Mouse (Mus musculus) Patski (cell line): ENCODE data around the gene Hoxb8. TPM values are rescaled to one million over a fixed set of nuclear protein-coding genes. Genes with fewer than 3 reads are reported as not detected.

Source experiments
- ATAC-seq: fragments of 100-300 bp; one replicate; pipeline ENCODE4 v1.8.0; 2021
- CTCF ChIA-PET: fragments of 350-600 bp; sonication (Branson Sonifier 250); formaldehyde crosslinking; loops from one replicate; lab custom pipeline; 2022; ENCODE audit warnings: inconsistent platforms; lab: Charles Lee
- POLR2A ChIA-PET: fragments of 350-600 bp; sonication (Branson Sonifier 250); formaldehyde crosslinking; loops from one replicate; lab custom pipeline; 2022; ENCODE audit warnings: antibody characterized with exemption, inconsistent platforms; lab: Charles Lee
- DNase-seq: peaks from one replicate; pipeline ENCODE4 v3.0.0-alpha.2; 2011; ENCODE audit warnings: low read depth, low spot score
- H3K27me3 ChIP-seq: fragments of 371-371 bp; one replicate; pipeline ENCODE4 v1.5.1; 2021
- CTCF ChIP-seq: fragments of 100-300 bp; IDR thresholded peaks from one replicate; pipeline ENCODE4 v1.5.1; 2021
- in situ Hi-C: fragments of 300-500 bp; cut with MboI; formaldehyde crosslinking; loops from 3 replicates; pipeline ENCODE4 v1.11.1; 2018; ENCODE audit warnings: low pct_unique_long_range_greater_than_20kb, mixed read lengths
- polyA plus RNA-seq: library from polyadenylated mRNA; unstranded; gene quantifications from one replicate; pipeline ENCODE4 v1.2.3, GENCODE M21; 2021

Hoxb8 gene
- polyA plus RNA-seq, 1 experiment from 2014 or later, result 118 TPM

DNA sequence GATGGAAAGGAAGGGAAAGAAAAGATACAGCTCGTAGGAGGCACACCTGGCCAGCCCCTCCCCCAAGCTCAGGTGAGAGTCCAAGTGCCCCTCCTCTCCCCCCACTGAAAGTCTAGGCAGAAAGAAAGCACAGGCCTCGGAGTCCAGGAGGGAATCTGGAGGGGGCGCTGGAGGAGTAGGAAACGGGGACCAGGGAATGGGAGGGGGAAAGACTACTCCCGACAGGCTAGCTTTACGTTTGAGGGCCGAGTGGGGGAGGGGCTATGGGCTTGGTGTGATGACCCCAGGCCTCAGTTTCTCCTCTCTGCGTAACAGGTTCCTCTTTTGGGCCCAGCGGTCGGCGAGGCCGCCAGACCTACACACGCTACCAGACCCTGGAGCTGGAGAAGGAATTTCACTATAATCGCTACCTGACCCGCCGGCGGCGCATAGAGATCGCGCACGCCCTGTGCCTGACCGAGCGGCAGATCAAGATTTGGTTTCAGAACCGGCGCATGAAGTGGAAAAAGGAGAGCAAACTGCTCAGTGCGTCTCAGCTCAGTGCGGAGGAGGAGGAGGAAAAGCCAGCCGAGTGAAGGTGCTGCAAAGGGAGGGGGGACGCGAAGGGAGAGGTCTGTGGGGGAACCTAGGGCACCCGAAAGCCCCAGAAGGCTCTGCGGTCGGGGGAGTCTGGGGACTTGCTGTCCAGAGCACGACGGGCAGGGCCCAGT, 18.8 kb downstream of the Hoxb8 start:
- in situ Hi-C loops, result loop anchor here (5.0 to 10.0 kb wide), 5 partner anchors 114 to 562 kb away; no protein-coding TSS in a partner anchor
- DNase-seq (no peak), ATAC-seq (no peak)
- ChIA-PET POLR2A (interaction anchor here (0.9 to 42.9 kb wide), 10 partner anchors 2 to 439 kb away, joined by 3 to 1274 read pairs (median 4); partner anchors contain the start of genes Hoxb4, Hoxb5, Hoxb6 and Hoxb7), CTCF (interaction anchor here (2.3 to 21.6 kb wide), 2 partner anchors 15 to 22 kb away, joined by 6 to 215 read pairs; partner anchors contain the start of gene Hoxb8)
- no peak for TF ChIP-seq CTCF
- H3K27me3 ChIP-seq, result no peaks in the 10 kb centered on the region

DNA sequence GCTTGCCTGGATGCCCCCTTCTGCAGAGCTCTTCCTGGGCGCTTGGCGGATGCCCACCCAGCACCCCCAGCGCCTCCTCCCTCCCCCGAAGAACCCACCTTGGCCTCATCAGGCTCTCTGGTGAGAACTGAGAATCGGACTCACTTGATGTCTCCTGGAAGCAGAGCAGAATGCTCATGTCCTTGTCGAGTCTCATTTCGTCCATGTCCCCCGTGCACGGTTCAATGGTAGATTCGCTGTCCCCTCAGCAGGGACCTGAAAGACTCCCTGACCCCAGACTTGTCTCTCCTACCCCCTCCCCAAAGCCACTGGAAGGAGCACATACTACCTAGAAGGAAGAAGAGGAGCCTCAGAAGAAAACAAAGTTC, 19.3 kb downstream of the Hoxb8 start:
- in situ Hi-C loops, result loop anchor here (5.0 to 10.0 kb wide), 5 partner anchors 114 to 561 kb away; no protein-coding TSS in a partner anchor
- no peak for DNase-seq
- TF ChIP-seq CTCF, result no peak
- ChIA-PET CTCF (interaction anchor here (1.9 to 21.6 kb wide), 3 partner anchors 15 to 54 kb away, joined by 5 to 215 read pairs (median 6); partner anchors contain the start of gene Hoxb8), POLR2A (interaction anchor here (0.5 to 42.9 kb wide), 8 partner anchors 1 to 438 kb away, joined by 3 to 1274 read pairs (median 5); partner anchors contain the start of genes Hoxb4, Hoxb5, Hoxb6 and Hoxb7)
- H3K27me3 ChIP-seq, result no peaks in the 10 kb centered on the region
- ATAC-seq, result no peak

DNA sequence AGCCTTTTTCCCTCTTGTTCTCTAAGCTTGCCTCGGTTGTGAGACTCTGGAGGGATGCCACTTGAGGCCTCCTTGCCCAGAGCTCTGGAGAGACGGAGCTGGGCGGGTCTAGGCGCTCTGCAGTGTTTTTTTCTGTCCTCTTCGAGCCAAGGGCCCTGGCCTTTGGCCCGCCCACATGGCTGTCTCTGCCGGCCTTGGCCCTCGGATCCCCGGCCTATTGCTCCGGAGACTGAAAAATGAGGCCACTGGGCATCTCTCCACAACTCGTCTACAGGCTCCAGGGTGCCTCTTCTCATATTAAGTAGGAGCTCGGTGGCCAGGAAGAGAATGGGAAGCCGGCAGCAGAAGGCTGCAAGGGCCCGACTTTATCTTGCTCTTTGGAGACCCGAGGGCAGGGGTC, 20.1 kb downstream of the Hoxb8 start:
- ChIA-PET POLR2A (interaction anchor here (0.6 to 42.9 kb wide), 14 partner anchors 0 to 330 kb away, joined by 3 to 1274 read pairs (median 4); partner anchors contain the start of genes Hoxb4, Hoxb5, Hoxb6 and Hoxb7), CTCF (interaction anchor here (0.7 to 21.6 kb wide), 6 partner anchors 9 to 319 kb away, joined by 3 to 215 read pairs (median 6); partner anchors contain the start of gene Hoxb8)
- TF ChIP-seq CTCF, result no peak
- in situ Hi-C loops, result loop anchor here (5.0 to 10.0 kb wide), 5 partner anchors 113 to 560 kb away; no protein-coding TSS in a partner anchor
- no peak for ATAC-seq
- DNase-seq, result no peak
- H3K27me3 ChIP-seq, result no peaks in the 10 kb centered on the region

- in situ Hi-C loops, result loop anchor here (5.0 to 10.0 kb wide), 5 partner anchors 112 to 560 kb away; no protein-coding TSS in a partner anchor
- ChIA-PET POLR2A (interaction anchor here (0.6 to 42.9 kb wide), 15 partner anchors 0 to 437 kb away, joined by 3 to 1274 read pairs (median 4); partner anchors contain the start of genes Hoxb3, Hoxb4, Hoxb5 and Hoxb6), CTCF (interaction anchor here (0.7 to 21.6 kb wide), 11 partner anchors 9 to 318 kb away, joined by 3 to 215 read pairs (median 6); partner anchors contain the start of genes Hoxb6 and Hoxb8)
- no peak for TF ChIP-seq CTCF
- H3K27me3 ChIP-seq, result no peaks in the 10 kb centered on the region
- ATAC-seq, result no peak
- DNase-seq, result no peak
Observed at GRCm38 (mm10) chr11:96302381-96303150, 20.9 kb downstream of the Hoxb8 start.

GRCm38 (mm10) chr11:96303151-96304099, 21.7 kb downstream of the Hoxb8 start, which contains the start of gene Hoxb5:
TSS of gene Hoxb5 (plus strand) at chr11:96303336.
- no peaks in the 10 kb centered on the region for H3K27me3 ChIP-seq
- POLR2A ChIA-PET, result interaction anchor here (0.8 to 42.9 kb wide), 12 partner anchors 1 to 434 kb away, joined by 3 to 1274 read pairs (median 14); partner anchors contain the start of genes Hoxb3, Hoxb4, Hoxb5 and Hoxb6
- peak; percentile 87 for DNase-seq
- CTCF ChIA-PET, result interaction anchor here (0.7 to 21.6 kb wide), 14 partner anchors 8 to 317 kb away, joined by 3 to 215 read pairs (median 6); partner anchors contain the start of genes Hoxb3, Hoxb6 and Hoxb8
- in situ Hi-C loops, result loop anchor here (5.0 to 10.0 kb wide), 5 partner anchors 111 to 559 kb away; no protein-coding TSS in a partner anchor
- no peak for ATAC-seq
- TF ChIP-seq CTCF, result no peak

GRCm38 (mm10) chr11:96304381-96305195, 22.9 kb downstream of the Hoxb8 start:
- no peak for DNase-seq
- no peak for TF ChIP-seq CTCF
- ChIA-PET CTCF (interaction anchor here (0.7 to 21.6 kb wide), 9 partner anchors 9 to 316 kb away, joined by 3 to 215 read pairs (median 7); partner anchors contain the start of genes Hoxb3, Hoxb6 and Hoxb8), POLR2A (interaction anchor here (0.7 to 42.9 kb wide), 18 partner anchors 2 to 558 kb away, joined by 3 to 1274 read pairs (median 8); partner anchors contain the start of genes Hoxb2, Hoxb3, Hoxb4 and Hoxb5)
- no peak for ATAC-seq
- in situ Hi-C loops, result loop anchor here (5.0 to 10.0 kb wide), 5 partner anchors 110 to 558 kb away; no protein-coding TSS in a partner anchor
- no peaks in the 10 kb centered on the region for H3K27me3 ChIP-seq

DNA sequence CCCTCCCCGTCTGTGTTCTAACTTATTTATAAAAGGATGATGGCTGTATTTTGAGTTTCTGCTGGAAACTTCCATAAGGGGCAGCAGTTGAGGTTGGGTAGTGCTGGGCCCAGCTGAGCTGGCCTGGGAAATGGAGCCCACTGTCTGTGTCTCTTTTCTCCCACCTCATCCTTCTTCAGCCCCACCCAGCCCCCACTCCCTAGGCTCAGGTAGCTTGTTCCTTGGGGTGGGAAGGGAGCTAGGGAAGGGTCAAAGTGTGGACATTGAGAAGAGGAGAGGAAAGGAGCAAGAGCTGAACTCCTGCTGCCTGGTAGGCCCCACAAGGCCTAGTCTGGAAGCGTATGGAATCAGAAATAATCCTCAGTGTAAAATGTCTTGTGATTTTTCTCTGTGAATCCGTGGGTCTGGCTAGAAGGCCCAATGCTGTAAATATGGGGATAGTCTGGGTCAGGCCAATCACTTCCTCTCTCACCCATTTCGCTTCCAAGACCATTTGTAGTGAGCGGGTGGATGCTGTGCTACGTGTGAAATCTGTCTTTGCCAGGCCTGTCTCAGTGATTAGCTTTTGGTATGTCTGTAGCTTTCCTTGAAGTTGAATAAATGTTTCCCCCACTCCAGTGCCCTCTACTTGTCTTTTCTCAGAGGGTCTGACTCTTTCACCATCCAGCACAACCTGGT, 23.9 kb downstream of the Hoxb8 start:
- no peaks in the 10 kb centered on the region for H3K27me3 ChIP-seq
- ATAC-seq (no peak), DNase-seq (no peak)

More for the DNA sequence above, 23.9 kb downstream of the Hoxb8 start:
- in situ Hi-C loops, result loop anchor here (10.0 kb wide), 2 partner anchors 109 to 369 kb away; no protein-coding TSS in a partner anchor
- CTCF ChIA-PET, result interaction anchor here (2.0 to 21.6 kb wide), 6 partner anchors 10 to 315 kb away, joined by 5 to 215 read pairs (median 13); partner anchors contain the start of genes Hoxb3 and Hoxb8
- TF ChIP-seq CTCF, result no peak
- POLR2A ChIA-PET, result interaction anchor here (0.8 to 42.9 kb wide), 16 partner anchors 4 to 557 kb away, joined by 3 to 1274 read pairs (median 7); partner anchors contain the start of genes Hoxb2, Hoxb3, Hoxb4 and Hoxb5
